Mouse (Mus musculus) ES-Bruce4 (cell line): ENCODE measurements around the gene Rad54l2.

Source experiments
- CTCF ChIP-seq: IDR thresholded peaks from one replicate; pipeline ENCODE4 v1.8.1; 2011; ENCODE audit warnings: low read depth, low read length
- EP300 ChIP-seq: IDR thresholded peaks from 2 replicates; pipeline ENCODE4 v1.6.1; 2011; ENCODE audit warnings: low read depth, low read length; ENCODE audit not compliant: insufficient read depth
- POLR2A ChIP-seq: IDR thresholded peaks from one replicate; pipeline ENCODE4 v1.8.1; 2011; ENCODE audit warnings: low read length; ENCODE audit not compliant: insufficient read depth

DNA sequence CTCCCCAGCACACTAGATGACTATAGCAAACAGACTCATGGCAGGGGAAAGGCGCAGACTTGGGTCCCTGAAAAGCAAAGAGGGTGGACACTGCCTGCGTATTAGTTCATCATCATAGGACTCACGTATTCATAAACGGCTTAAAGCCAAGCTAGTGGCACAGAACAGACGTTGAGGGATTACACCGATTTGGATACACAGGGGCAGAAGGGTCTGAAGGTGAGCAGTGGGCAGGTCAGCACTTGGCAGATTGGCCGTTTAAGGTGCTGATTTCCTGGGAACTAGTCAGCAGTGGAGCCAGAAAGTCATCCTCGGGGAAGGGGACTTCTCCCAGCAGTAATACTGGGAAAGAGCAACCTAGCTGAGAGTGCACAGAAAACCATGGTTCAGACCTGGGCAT is 100.2 kb downstream of the Rad54l2 start:
- no peak for TF ChIP-seq CTCF
- no peak for TF ChIP-seq POLR2A
- no peak for TF ChIP-seq EP300
